Mouse (Mus musculus) testis, adult 2 months (tissue): ENCODE results near the gene Ptpn9.

Experiments
- CTCF ChIP-seq: fragments of 200-500 bp; IDR thresholded peaks from 2 replicates; pipeline ENCODE4 v1.5.1; 2012; ENCODE audit warnings: low read depth, mild to moderate bottlenecking, inconsistent platforms, low read length, moderate library complexity; ENCODE audit not compliant: control insufficient read depth, insufficient read depth, insufficient replicate concordance
- POLR2A ChIP-seq: fragments of 200-500 bp; IDR thresholded peaks from 2 replicates; pipeline ENCODE4 v1.6.1; 2012; ENCODE audit warnings: low read depth, mild to moderate bottlenecking, inconsistent platforms, low read length, moderate library complexity; ENCODE audit not compliant: control insufficient read depth

- TF ChIP-seq POLR2A (no peak), CTCF (no peak)
Measured at GRCm38 (mm10) chr9:57031756-57032155, 37.0 kb downstream of the Ptpn9 start.
